Mouse (Mus musculus): ENCODE results near the gene Magohb.
"Not testable (repeated sequence)": the region's sequence is repeated elsewhere in the genome, so short reads cannot be mapped to it uniquely, and the experiment has no call there.

DNA sequence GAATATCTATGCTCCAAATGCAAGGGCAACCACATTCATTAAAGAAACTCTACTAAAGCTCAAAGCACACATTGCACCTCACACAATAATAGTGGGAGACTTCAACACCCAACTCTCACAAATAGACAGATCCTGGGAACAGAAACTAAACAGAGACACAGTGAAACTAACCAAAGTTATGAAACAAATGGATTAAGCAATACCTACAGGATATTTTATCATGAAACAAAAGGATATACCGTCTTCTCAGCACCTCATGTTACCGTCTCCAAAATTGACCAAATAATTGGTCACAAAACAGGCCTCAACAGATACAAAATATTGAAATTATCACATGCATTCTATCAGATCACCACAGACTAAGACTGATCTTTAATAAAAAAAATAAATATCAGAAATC lies 14.9 kb downstream of the Magohb start:
- TF ChIP-seq CTCF (IDR thresholded peaks at IDR 0.05; ENCODE audit: borderline replicate concordance, extremely low read depth, insufficient read depth, insufficient read length); POLR2A (IDR thresholded peaks at IDR 0.05; ENCODE audit: borderline replicate concordance, extremely low read depth, insufficient read depth, insufficient read length, poor library complexity, severe bottlenecking): not testable (repeated sequence)
